Mouse (Mus musculus) hindbrain, embryonic 14.5 days (tissue): ENCODE measurements around the gene Gm27021. TPM values are rescaled to one million over a fixed set of nuclear protein-coding genes. Genes with fewer than 3 reads are reported as not detected.
"Not testable (repeated sequence)": the region's sequence is repeated elsewhere in the genome, so short reads cannot be mapped to it uniquely, and the experiment has no call there.

Source experiments
- ATAC-seq: fragments of 200-750 bp; cut with Nextera tagmentation; 2 replicates; pipeline ENCODE4 v1.8.0; 2017; ENCODE audit warnings: moderate number of reproducible peaks, mild to moderate bottlenecking, moderate TSS enrichment, moderate library complexity; ENCODE audit not compliant: low FRiP score
- DNase-seq: peaks from one replicate; pipeline ENCODE4 v3.0.0-alpha.2; 2015; ENCODE audit warnings: low spot score
- H3K27ac ChIP-seq: fragments of 300-500 bp; sonication (generic); 2 replicates; pipeline ENCODE4 v1.5.1; 2014; ENCODE audit warnings: mild to moderate bottlenecking, moderate library complexity
- H3K27me3 ChIP-seq: fragments of 300-500 bp; sonication (generic); 2 replicates; pipeline ENCODE4 v1.6.1; 2014; ENCODE audit warnings: mild to moderate bottlenecking, low read length, mixed read lengths; ENCODE audit not compliant: control insufficient read depth, insufficient read depth
- H3K36me3 ChIP-seq: fragments of 300-500 bp; sonication (generic); replicated peaks from 2 replicates; pipeline ENCODE4 v1.6.1; 2014; ENCODE audit not compliant: control insufficient read depth, insufficient read depth
- H3K4me1 ChIP-seq: fragments of 300-500 bp; sonication (generic); replicated peaks from 2 replicates; pipeline ENCODE4 v1.6.1; 2014; ENCODE audit warnings: antibody characterized with exemption, low read length, mixed read lengths; ENCODE audit not compliant: control insufficient read depth, insufficient read depth
- H3K4me2 ChIP-seq: fragments of 300-500 bp; sonication (generic); replicated peaks from 2 replicates; pipeline ENCODE4 v1.6.1; 2014; ENCODE audit warnings: mild to moderate bottlenecking, moderate library complexity
- H3K4me3 ChIP-seq: fragments of 300-500 bp; sonication (generic); replicated peaks from 2 replicates; pipeline ENCODE4 v1.5.1; 2014; ENCODE audit warnings: mild to moderate bottlenecking, low read length
- H3K9ac ChIP-seq: fragments of 300-500 bp; sonication (generic); 2 replicates; pipeline ENCODE4 v1.6.1; 2014
- H3K9me3 ChIP-seq: fragments of 300-500 bp; sonication (generic); 2 replicates; pipeline ENCODE4 v1.6.1; 2016; ENCODE audit warnings: low read length; ENCODE audit not compliant: control insufficient read depth
- WGBS: fragments of 180-500 bp; shearing (Covaris S2); extraction: QIAGEN DNeasy Blood & Tissue Kit; methylation state at CpG from one replicate; pipeline ENCODE4 v1.1.7; 2014; 5-methylcytosine and 5-hydroxymethylcytosine counted together
- polyA plus RNA-seq: library from polyadenylated mRNA; unstranded; fragments of >200 nt; fragmentation: Nextera tagmentation; extraction: Ambion mirVana; gene quantifications from 2 replicates; pipeline ENCODE4 v1.2.1, GENCODE M21; 2014

Gm27021 gene
- polyA plus RNA-seq, 1 experiment from 2014 or later = 10.0 TPM

DNA sequence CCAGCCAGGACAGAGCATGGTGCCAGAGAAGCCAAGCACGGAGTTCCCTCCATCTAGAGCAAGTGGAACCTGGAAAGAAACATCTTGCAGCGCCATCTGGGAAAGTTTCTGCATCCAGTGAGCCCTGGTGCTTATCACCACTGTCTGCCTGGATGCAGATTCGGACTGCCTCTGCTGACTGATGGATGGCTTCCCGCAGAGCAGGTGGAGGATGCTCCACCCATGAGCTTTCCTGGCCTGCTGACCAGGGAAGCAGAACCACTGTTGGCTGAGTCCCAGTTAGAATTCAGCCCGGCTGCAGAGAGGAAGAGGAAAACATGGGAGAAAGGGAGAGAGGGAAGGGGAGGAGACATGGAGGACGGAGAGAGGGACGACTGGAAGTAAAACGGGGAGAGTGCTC is 19.9 kb upstream of the Gm27021 start:
- H3K4me3 ChIP-seq = no peak overlapping the region
- no peaks in the 10 kb centered on the region for H3K36me3 ChIP-seq
- H3K4me2 ChIP-seq = no peak overlapping the region
- no peak overlapping the region for H3K27ac ChIP-seq
- H3K9me3 ChIP-seq = no peaks in the 10 kb centered on the region
- ATAC-seq = no peak
- no peaks in the 10 kb centered on the region for H3K4me1 ChIP-seq
- H3K9ac ChIP-seq = no peak overlapping the region
- 74% methylated on average over 8 of the region's 8 CpGs for WGBS
- DNase-seq = no peak
- H3K27me3 ChIP-seq = no peaks in the 10 kb centered on the region

DNA sequence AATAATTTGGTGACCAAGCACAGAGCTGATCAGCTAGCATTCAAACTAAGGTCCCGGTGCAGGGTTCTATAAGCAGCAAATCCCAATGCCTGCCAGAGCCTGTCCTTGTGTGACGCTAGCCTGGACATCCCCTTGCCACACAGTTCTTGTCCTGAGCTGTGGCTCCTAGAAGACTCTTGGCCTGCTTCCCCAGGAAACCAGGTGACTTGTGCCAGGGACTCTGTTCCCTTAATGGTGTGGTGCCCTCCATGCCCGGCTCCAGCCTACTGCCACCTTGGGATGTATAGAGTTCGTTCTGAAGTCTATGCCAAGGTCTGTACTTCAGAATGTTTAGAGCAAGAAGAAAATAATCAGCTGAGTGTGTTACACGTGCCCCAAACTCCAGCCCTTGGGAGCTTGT is 18.7 kb upstream of the Gm27021 start:
- no peak for ATAC-seq
- no peak overlapping the region for H3K9ac ChIP-seq
- no peaks in the 10 kb centered on the region for H3K4me1 ChIP-seq
- H3K4me3 ChIP-seq = no peak overlapping the region
- H3K36me3 ChIP-seq = no peaks in the 10 kb centered on the region
- no peaks in the 10 kb centered on the region for H3K27me3 ChIP-seq
- no peaks in the 10 kb centered on the region for H3K9me3 ChIP-seq
- no peak overlapping the region for H3K4me2 ChIP-seq
- H3K27ac ChIP-seq = no peak overlapping the region
- WGBS = 87% methylated on average over 5 of the region's 5 CpGs
- DNase-seq = no peak

DNA sequence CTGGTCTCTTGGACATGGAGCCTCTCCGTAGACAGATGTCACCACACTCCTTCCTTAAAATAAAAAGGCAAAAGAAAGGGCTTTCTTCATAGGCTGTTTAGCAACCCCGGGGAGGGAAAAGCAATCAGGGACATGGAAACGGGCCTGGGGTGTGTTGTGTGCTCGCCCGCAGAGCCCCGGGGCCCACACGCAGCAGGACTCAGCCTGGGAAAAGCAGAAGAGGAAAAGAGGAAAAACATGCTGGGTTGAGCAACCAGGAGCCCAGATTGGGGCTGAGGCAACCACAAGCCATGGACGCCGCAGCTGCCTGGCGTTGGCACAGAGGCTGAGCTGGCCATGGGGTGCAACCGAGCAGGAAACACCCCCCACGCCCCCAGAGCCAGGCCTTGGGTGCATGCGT is 18.2 kb upstream of the Gm27021 start:
- Histone ChIP-seq H3K27ac (no peak overlapping the region), H3K4me1 (no peaks in the 10 kb centered on the region), H3K27me3 (no peaks in the 10 kb centered on the region), H3K4me2 (no peak overlapping the region), H3K36me3 (no peaks in the 10 kb centered on the region), H3K9me3 (no peaks in the 10 kb centered on the region), H3K9ac (no peak overlapping the region), H3K4me3 (no peak overlapping the region)
- ATAC-seq (no peak), DNase-seq (no peak)
- WGBS = 83% methylated on average over 13 of the region's 13 CpGs

DNA sequence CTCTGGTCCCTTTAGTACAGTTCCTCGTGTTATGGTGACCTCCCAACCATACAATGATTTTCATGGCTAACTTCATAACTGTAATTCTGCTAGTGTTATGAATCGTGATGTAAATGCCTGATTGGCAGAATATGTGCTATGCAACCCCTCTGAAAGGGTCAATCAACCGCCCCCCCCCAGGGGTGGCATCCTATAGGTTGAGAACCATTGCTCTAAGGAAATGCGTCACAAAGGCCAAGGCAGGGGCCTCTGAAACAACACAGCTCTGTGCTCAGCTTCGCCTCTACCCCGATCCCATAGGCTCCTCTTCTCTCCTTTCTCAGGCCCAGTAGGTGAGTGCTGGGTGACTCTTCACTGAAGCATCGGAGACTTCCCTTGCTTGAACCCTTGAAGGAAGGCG is 17.7 kb upstream of the Gm27021 start:
- Histone ChIP-seq H3K4me2 (no peak overlapping the region), H3K36me3 (no peaks in the 10 kb centered on the region), H3K4me3 (no peak overlapping the region), H3K27me3 (no peaks in the 10 kb centered on the region), H3K9me3 (no peaks in the 10 kb centered on the region), H3K4me1 (no peaks in the 10 kb centered on the region), H3K9ac (no peak overlapping the region), H3K27ac (no peak overlapping the region)
- DNase-seq (no peak), ATAC-seq (no peak)
- WGBS = 82% methylated on average over 8 of the region's 8 CpGs

DNA sequence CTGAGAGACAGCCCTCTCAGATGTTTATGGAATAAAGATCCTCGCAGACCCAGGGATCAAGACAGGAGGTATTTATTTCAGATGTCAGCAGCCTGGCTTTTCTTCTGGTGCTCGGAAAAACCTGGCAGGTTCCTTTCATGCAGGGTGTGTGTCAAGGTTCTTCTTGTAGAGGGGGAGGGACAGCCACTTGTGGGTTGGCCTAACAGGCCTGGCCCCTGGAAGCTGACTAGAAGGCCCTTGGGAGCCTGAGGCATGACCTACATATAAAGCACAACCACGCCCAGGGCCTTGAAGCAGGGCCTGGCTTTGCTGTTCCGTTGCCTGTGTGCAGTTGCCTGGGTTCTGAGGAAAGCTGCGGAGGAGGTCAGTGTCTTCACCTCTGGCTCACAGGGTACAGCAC is 17.2 kb upstream of the Gm27021 start:
- Histone ChIP-seq H3K36me3 (no peaks in the 10 kb centered on the region), H3K4me1 (no peaks in the 10 kb centered on the region), H3K4me3 (no peak overlapping the region), H3K9me3 (no peaks in the 10 kb centered on the region), H3K27me3 (no peaks in the 10 kb centered on the region), H3K4me2 (no peak overlapping the region), H3K27ac (no peak overlapping the region), H3K9ac (no peak overlapping the region)
- WGBS = 74% methylated on average over 5 of the region's 5 CpGs
- ATAC-seq (no peak), DNase-seq (no peak)

DNA sequence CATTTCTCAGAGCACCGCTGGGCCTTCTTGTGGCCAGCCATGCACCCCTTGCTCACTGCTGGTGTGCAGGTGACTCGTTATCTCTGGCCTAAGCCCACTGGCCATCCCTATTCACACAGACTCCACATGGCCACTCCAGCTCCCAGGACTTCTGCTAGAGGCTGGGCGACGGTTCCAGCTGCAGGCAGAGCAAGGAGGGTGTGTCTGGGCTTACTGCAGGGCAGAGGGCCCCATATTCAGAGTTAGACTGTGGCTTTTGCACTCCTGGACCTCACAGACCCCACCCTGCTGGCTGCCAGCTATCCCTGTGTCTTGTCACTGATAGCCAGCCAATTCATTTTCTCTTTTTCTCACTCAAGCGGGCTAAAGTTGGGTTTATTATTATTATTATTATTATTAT is 16.2 kb upstream of the Gm27021 start:
- 62% methylated on average over 5 of the region's 5 CpGs for WGBS
- no peak overlapping the region for H3K4me3 ChIP-seq
- H3K27ac ChIP-seq = no peak overlapping the region
- H3K4me1 ChIP-seq = no peaks in the 10 kb centered on the region
- H3K9ac ChIP-seq = no peak overlapping the region
- no peak for ATAC-seq
- no peaks in the 10 kb centered on the region for H3K36me3 ChIP-seq
- no peak for DNase-seq
- H3K27me3 ChIP-seq = no peaks in the 10 kb centered on the region
- no peaks in the 10 kb centered on the region for H3K9me3 ChIP-seq
- H3K4me2 ChIP-seq = no peak overlapping the region

DNA sequence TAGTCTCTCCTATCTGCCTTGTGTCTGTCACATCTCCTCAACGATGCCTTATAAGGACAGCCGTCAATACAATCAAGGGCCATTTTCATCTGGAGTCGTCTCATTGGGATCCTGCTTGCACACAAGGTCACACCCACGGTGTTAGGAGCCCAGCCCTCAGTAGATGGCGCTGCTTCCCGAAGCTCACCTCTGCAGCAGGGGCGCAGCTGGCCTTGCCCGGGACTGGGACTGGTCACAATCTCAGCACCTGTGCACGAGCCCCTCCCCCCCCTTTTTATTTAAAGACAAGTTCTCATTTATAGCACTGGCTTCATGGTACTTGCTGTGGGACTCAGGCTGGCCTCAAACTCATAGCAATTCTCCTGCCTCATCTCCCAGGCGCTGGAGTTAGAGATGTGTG is 15.7 kb upstream of the Gm27021 start:
- no peak overlapping the region for H3K27ac ChIP-seq
- H3K4me3 ChIP-seq = no peak overlapping the region
- 18% methylated on average over 10 of the region's 10 CpGs for WGBS
- H3K9ac ChIP-seq = no peak overlapping the region
- no peaks in the 10 kb centered on the region for H3K9me3 ChIP-seq
- peak; percentile 47 for DNase-seq
- no peak overlapping the region for H3K4me2 ChIP-seq
- ATAC-seq = no peak
- H3K4me1 ChIP-seq = no peaks in the 10 kb centered on the region
- H3K36me3 ChIP-seq = no peaks in the 10 kb centered on the region
- no peaks in the 10 kb centered on the region for H3K27me3 ChIP-seq

DNA sequence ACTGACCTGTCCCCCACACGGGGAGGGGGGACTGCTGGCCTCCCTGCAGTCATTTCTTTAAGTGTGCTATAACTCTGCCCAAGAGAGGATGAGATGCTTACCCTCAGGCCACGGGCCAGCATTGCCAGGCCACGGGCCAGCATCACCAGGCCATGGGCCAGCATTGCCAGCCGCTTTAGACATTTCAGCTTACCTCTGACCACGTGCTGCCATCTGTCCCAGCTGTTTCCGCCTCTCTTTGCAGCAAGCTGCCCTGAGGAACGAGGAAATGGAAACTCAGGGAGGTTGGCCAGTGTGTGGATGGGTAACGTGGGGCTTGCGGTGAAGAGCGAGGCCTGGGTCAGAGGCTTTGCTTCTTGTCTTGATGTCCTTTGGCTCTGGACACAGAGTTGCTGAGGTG is 13.2 kb upstream of the Gm27021 start:
- Histone ChIP-seq H3K36me3 (no peaks in the 10 kb centered on the region), H3K27me3 (no peaks in the 10 kb centered on the region), H3K27ac (no peak overlapping the region), H3K9ac (no peak overlapping the region), H3K4me2 (no peak overlapping the region), H3K4me3 (no peak overlapping the region), H3K4me1 (no peaks in the 10 kb centered on the region), H3K9me3 (no peaks in the 10 kb centered on the region)
- DNase-seq (no peak), ATAC-seq (no peak)
- WGBS = 84% methylated on average over 10 of the region's 10 CpGs

DNA sequence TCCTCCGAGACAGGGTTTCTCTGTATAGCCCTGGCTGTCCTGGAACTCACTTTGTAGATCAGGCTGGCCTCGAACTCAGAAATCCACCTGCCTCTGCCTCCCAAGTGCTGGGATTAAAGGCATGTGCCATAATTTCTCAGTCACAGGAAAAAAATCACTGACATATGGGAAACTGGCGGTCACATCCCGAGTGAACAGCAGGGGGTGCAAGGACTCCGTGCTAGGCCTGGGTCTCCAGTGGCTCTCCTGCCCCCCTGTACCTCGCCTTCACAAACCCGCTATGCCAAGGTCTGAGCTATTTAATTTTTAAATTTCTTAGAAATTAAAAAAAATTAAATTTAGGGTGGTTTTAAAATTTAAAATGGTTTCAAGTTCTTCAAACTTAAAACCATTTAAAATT is 12.5 kb upstream of the Gm27021 start:
- H3K4me1 ChIP-seq, H3K4me3 ChIP-seq, H3K4me2 ChIP-seq, H3K36me3 ChIP-seq, H3K27me3 ChIP-seq, H3K9me3 ChIP-seq, H3K9ac ChIP-seq, H3K27ac ChIP-seq, ATAC-seq: not testable (repeated sequence)
- WGBS = 62% methylated on average over 7 of the region's 7 CpGs
- peak; percentile 61 for DNase-seq

DNA sequence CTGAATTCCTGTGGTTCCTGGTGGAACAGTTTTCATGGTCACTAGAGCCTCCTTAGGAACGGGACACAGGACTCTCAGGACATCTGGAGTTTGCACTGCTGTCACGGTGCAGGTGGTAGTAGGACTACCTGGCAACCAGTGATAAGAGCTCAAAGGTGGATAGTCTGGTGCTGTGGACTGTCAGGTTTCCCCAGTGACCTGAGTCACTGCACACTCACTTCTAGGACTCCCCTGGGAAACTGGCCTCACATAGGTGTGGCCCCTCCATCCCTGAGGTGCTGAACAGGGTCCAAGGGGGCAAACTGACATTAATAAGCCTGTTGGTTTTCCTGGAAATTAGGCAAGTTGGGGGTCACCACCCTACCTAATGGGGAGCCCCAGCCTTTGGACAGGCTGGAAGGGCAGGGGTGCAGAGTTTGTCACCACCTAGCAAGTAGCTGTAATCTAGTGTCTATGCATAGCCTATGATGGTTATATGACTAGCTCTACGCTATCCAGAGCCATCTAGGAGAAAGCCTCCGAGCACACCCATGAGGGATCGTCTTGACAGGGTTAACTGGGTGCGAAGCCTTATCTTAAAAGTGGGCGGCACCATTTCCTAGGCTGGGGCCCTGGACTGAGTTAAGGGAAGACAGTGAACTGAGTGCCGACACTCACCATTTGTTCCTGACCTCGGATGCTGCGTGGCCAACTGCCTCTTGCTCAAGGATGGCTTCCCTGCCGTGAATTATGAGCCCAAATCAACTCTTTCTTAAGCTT is 11.9 kb upstream of the Gm27021 start:
- no peak overlapping the region for H3K27ac ChIP-seq
- ATAC-seq (no peak), DNase-seq (no peak)
- no peak overlapping the region for H3K4me2 ChIP-seq
- H3K4me3 ChIP-seq = no peak overlapping the region
- H3K36me3 ChIP-seq = peaks cover 6% of the 10 kb centered on the region
- H3K27me3 ChIP-seq = no peaks in the 10 kb centered on the region
- no peak overlapping the region for H3K9ac ChIP-seq
- whole genome bisulfite sequencing = 75% methylated on average over 11 of the region's 11 CpGs
- H3K9me3 ChIP-seq = no peaks in the 10 kb centered on the region
- H3K4me1 ChIP-seq = no peaks in the 10 kb centered on the region
